Mouse (Mus musculus) retina, postnatal 7 days (tissue): ENCODE measurements at regions not wholly inside any gene's neighbourhood (a gene's known extent, or its start where the extent isn't known, plus 50 kb on each side); places are given as distances from the start of the nearest gene placed in this dataset.
"Not testable (repeated sequence)": the region's sequence is repeated elsewhere in the genome, so short reads cannot be mapped to it uniquely, and the experiment has no call there.

Experiments used
- DNase-seq: peaks from one replicate; pipeline ENCODE4 v3.0.0-alpha.2; 2012; ENCODE audit warnings: low read depth, low spot score

DNA sequence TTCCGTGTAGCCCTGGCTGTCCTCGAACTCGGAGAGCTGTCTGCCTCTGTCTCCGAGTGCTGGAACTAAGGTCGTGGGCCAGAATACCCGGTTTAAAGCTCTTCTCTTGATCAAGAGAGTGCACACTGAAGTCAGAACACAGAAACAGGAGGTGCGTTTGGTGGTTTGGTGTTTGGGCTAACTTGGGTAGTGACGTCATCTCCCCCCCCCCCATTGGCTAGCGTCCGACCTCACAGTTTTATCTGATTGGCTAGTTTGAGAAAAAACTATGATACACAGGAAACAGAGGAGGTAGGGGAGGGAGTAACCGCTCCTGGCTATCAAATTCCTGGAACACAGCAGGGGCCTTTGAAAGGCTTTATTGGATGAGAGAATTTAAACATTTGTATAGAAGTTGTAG lies 60.2 kb upstream of the Pim1 start:
- no peak for DNase-seq

GRCm38 (mm10) chr17:29430806-29431205 lies 59.7 kb upstream of the Pim1 start:
- DNase-seq, result no peak

DNA sequence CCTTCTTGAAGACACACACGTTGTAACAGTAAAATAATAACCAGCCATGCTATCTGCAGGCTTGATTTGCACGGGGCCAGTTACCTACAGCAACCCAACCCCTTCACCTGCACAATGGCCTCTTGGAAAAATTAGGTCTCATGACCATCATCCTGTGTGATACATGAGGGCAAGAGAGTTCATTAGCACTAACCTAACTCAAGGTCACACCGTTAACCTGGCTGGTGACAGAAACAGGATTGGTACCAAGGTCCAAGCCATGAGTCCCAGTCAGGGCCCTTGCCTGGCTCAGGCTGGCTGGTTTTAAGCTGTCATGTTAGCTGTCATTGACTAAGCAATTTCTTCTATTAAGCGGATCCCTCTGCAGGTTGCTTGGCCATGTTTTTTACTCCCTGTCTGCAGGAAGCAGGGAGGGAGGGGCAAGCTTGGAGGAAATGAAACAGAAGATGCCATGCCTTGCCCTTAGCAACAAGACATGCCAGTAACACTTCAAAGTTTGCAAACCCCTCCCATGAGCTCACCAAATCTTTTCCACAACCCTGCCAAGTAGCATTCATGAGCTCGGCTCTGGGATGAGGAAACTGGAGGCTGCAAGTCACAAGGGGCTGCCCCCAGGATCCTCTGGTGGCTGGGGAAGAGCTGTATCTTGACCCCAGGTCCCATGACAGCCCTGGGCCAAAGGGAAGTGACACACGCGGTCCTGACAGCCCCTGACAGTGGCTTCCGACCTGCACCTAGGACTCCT lies 58.8 kb upstream of the Pim1 start:
- no peak for DNase-seq

GRCm38 (mm10) chr17:29432666-29433065 lies 57.9 kb upstream of the Pim1 start:
- DNase-seq, result no peak

DNA sequence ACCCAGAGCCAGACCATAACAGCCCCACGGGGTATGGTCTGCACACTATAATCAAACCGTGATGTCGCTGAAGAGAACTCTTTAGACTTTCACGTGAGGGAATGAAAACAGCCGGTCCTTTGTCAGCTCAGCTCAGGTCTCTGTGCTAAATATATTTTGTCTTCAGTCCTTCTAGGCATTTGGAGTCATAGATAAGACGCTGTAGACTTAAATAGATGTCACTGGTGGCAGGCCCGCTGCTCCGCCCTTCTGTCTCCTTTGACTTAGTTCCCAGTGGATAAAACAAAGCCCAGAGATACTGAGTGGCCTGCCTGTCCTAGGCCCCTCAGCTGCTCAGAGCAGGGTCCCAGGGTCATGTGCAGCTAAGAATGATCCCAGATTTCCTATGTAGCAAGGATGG lies 57.2 kb upstream of the Pim1 start:
- no peak for DNase-seq

DNA sequence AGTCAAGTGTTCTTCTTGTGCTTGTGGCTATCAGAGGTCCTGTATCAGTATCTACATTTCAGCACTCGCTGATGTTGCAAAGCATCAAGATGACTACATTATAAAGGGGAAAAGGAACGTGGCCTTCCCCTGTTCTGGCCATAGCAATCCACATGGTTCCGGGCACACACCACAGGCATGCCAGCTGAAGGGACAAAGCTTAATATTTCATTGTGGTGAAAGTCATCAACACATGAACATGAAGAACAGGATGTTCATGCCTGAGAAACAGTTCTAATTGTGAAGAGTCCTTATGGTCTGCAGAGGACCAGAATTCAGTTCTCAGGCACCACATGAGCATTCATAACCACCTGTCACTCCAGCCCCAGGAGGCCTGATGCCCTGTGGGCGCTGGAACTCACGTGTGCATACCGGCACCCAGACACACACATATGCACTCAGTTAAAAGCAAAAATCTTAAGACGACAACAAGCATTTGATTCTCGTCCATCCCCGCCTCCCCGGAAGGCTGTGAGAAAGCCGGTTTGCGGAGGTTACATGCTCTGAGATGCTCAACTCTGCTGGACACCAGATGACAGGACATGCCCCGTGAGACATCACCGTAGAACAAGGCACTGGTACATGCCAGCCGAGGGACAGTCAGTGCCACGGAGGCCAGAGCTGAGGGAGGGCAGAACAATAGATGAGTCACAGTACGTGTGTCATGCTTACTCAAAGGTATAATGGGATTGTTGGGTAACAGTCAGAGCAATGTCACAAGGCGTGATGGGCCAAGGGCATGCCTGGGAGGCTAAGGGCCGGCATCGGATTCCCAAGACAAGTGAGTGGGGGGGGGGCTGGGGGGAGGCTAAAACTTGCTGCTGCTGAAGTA lies 56.2 kb upstream of the Pim1 start:
- DNase-seq, result no peak

DNA sequence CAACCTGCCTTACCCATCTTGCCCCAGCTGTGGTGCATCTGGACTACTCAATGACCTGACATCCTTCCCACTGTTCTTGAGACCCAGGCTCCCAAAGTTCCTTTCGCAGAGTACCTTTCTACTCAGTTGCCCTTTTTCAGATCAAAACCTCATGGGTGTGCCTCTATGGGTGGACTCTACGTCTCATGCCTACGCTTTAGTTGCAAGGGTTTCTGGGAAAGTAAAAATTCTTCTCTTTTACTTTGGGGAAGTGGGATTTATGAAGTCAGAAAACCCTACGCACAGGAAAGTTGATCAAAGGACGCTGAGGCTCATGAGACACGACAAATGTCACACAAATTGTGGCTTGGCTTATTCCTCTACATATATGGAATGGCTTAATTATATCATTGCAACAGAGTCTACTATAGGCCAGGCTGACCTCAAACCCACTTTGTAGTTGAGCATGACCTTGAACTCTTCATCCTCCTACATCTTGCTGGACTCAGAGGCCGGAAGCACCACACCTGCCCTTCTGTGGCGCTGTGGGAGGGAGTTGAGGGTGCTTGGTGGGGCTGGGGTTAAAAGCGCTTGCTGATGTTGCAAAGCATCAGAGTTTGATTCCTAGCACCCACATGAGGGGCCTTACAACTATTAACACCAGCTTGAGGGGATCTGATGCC lies 55.1 kb upstream of the Pim1 start:
- no peak for DNase-seq

DNA sequence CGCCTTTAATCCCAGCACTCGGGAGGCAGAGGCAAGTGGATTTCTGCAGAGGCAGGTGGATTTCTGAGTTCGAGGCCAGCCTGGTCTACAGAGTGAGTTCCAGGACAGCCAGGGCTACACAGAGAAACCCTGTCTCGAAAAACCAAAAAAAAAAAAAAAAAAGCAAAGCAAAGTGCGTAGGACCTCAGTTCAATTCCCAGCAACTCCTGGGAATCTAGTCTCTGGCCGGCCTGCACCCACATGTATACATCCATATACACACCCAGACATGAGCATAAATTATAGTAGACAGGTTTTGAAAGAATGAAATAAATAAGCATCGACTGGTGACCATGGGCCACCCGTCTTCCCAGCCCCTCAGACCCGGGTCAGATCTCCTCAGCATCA lies 54.1 kb upstream of the Pim1 start:
- not testable (repeated sequence) for DNase-seq

GRCm38 (mm10) chr17:29436871-29437534 lies 53.5 kb upstream of the Pim1 start:
- DNase-seq, result peak; percentile 51

- no peak for DNase-seq
Measured at GRCm38 (mm10) chr17:29437535-29438324, 52.8 kb upstream of the Pim1 start.

GRCm38 (mm10) chr17:29438347-29439235 lies 52.0 kb upstream of the Pim1 start:
- no peak for DNase-seq

DNA sequence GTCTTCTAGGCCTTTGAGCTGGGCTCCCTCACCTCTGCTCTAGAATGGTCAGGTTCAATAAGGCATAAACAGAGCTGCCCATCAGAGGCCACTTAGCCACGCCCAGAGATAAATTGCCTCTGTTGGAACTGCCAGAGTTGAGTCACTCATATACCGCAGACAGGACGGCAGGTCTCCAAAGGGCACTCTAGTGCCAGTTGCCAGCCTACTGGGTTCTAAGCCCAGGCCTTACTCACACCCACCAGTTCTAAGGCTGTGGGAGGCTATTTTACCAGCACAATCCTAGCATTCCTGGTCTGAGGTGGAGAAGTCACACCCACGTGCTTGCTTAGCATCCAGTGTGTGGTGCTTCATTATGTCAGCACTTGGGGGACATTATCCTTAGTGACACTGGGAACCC lies 50.6 kb upstream of the Pim1 start:
- DNase-seq, result no peak

DNA sequence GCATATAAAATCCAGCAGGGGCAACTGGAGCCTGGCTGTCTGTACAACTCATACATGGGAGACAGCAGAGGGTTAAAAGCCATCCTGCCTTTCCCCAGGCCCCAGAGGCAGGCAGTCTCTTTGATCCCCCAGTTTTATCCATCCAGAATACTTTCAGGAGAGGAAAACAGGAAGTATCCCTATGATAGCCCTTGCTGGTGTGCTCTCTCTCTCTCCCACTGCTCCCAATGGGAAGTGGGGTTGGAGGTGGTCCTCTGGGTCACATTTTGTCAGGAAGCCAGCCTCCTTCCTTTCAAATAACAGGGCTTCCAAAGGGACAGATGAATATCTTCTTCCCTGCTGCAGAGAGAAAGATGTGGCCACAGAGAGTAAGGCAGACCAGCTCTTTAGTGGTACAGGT lies 50.1 kb upstream of the Pim1 start:
- no peak for DNase-seq
